Mouse (Mus musculus) thymus, postnatal 0 days (tissue): ENCODE data around the gene Lingo1. TPM values are rescaled to one million over a fixed set of nuclear protein-coding genes. Genes with fewer than 3 reads are reported as not detected.
A peak's percentile ranks its signal among the peaks of the same experiment; 100 is the strongest.

Experiments used
- DNase-seq: peaks from one replicate; pipeline ENCODE4 v3.0.0-alpha.2; 2015; ENCODE audit warnings: low spot score
- polyA plus RNA-seq: library from polyadenylated mRNA; unstranded; fragments of >200 nt; fragmentation: Nextera tagmentation; extraction: Ambion mirVana; gene quantifications from 2 replicates; pipeline ENCODE4 v1.2.1, GENCODE M21; 2015

The Lingo1 gene
- 1.1 and 1.3 TPM in 2 replicates for polyA plus RNA-seq

GRCm38 (mm10) chr9:56795721-56796655 is at the start of gene Lingo1:
TSS of gene Lingo1 (minus strand) at chr9:56796468.
- no peak for DNase-seq

- DNase-seq = no peak
These were observed 48.4 kb upstream of the Lingo1 start for GRCm38 (mm10) chr9:56844644-56845043.

GRCm38 (mm10) chr9:56843679-56844188 is 47.5 kb upstream of the Lingo1 start:
- peak; percentile 32 for DNase-seq

- DNase-seq = no peak
These were observed 46.0 kb upstream of the Lingo1 start for GRCm38 (mm10) chr9:56842303-56842719.

- no peak for DNase-seq
These were observed 45.6 kb upstream of the Lingo1 start for GRCm38 (mm10) chr9:56841864-56842263.

- DNase-seq = no peak
These were observed 44.5 kb upstream of the Lingo1 start for GRCm38 (mm10) chr9:56840721-56841120.

GRCm38 (mm10) chr9:56835152-56835551 is 38.9 kb upstream of the Lingo1 start:
- no peak for DNase-seq

GRCm38 (mm10) chr9:56832900-56833299 is 36.6 kb upstream of the Lingo1 start:
- DNase-seq = no peak

- DNase-seq = no peak
These were observed 35.6 kb upstream of the Lingo1 start for GRCm38 (mm10) chr9:56831904-56832303.

GRCm38 (mm10) chr9:56830162-56830561 is 33.9 kb upstream of the Lingo1 start:
- DNase-seq = no peak

- no peak for DNase-seq
These were observed 32.6 kb upstream of the Lingo1 start for GRCm38 (mm10) chr9:56828841-56829240.

GRCm38 (mm10) chr9:56828146-56828545 is 31.9 kb upstream of the Lingo1 start:
- no peak for DNase-seq

- DNase-seq = no peak
These were observed 29.4 kb upstream of the Lingo1 start for GRCm38 (mm10) chr9:56825476-56826213.

GRCm38 (mm10) chr9:56824900-56825299 is 28.6 kb upstream of the Lingo1 start:
- DNase-seq = peak; percentile 29

- DNase-seq = no peak
These were observed 14.6 kb upstream of the Lingo1 start for GRCm38 (mm10) chr9:56810916-56811315.

GRCm38 (mm10) chr9:56807990-56808389 is 11.7 kb upstream of the Lingo1 start:
- no peak for DNase-seq

- no peak for DNase-seq
These were observed 6.9 kb upstream of the Lingo1 start for GRCm38 (mm10) chr9:56803146-56803545.

GRCm38 (mm10) chr9:56797876-56798275 is 1.6 kb upstream of the Lingo1 start:
- DNase-seq = no peak

- no peak for DNase-seq
These were observed 426 bp upstream of the Lingo1 start for GRCm38 (mm10) chr9:56796656-56797131.

- no peak for DNase-seq
These were observed 4.5 kb downstream of the Lingo1 start for GRCm38 (mm10) chr9:56791696-56792261.

GRCm38 (mm10) chr9:56784576-56784975 is 11.7 kb downstream of the Lingo1 start:
- no peak for DNase-seq
